Mouse (Mus musculus) lung, embryonic 14.5 days (tissue): ENCODE data around the gene Asb1. TPM values are rescaled to one million over a fixed set of nuclear protein-coding genes. Genes with fewer than 3 reads are reported as not detected.
A peak's percentile ranks its signal among the peaks of the same experiment; 100 is the strongest.

ENCODE experiments used
- ATAC-seq: fragments of 200-750 bp; cut with Nextera tagmentation; 2 replicates; pipeline ENCODE4 v1.8.0; 2017; ENCODE audit warnings: mild to moderate bottlenecking, moderate TSS enrichment, moderate library complexity; ENCODE audit not compliant: insufficient read depth
- DNase-seq: peaks from one replicate; pipeline ENCODE4 v3.0.0-alpha.2; 2015
- H3K27ac ChIP-seq: fragments of 300-500 bp; sonication (generic); 2 replicates; pipeline ENCODE4 v1.5.1; 2014; ENCODE audit warnings: low read depth, mild to moderate bottlenecking, moderate library complexity
- H3K27me3 ChIP-seq: fragments of 300-500 bp; sonication (generic); 2 replicates; pipeline ENCODE4 v1.6.1; 2014; ENCODE audit warnings: low read length, control low read depth; ENCODE audit not compliant: insufficient read depth
- H3K36me3 ChIP-seq: fragments of 300-500 bp; sonication (generic); 2 replicates; pipeline ENCODE4 v1.6.1; 2014; ENCODE audit warnings: control low read depth; ENCODE audit not compliant: insufficient read depth
- H3K4me1 ChIP-seq: fragments of 300-500 bp; sonication (generic); 2 replicates; pipeline ENCODE4 v1.6.1; 2014; ENCODE audit warnings: antibody characterized with exemption, control low read depth; ENCODE audit not compliant: insufficient read depth
- H3K4me2 ChIP-seq: fragments of 300-500 bp; sonication (generic); 2 replicates; pipeline ENCODE4 v1.6.1; 2014; ENCODE audit warnings: mild to moderate bottlenecking
- H3K4me3 ChIP-seq: fragments of 300-500 bp; sonication (generic); 2 replicates; pipeline ENCODE4 v1.5.1; 2014; ENCODE audit warnings: low read depth, low read length
- H3K9ac ChIP-seq: fragments of 300-500 bp; sonication (generic); 2 replicates; pipeline ENCODE4 v1.6.1; 2014
- H3K9me3 ChIP-seq: fragments of 300-500 bp; sonication (generic); 2 replicates; pipeline ENCODE4 v1.6.1; 2016; ENCODE audit warnings: low read depth, low read length, control low read depth
- CTCF ChIP-seq: IDR thresholded peaks from 2 replicates; pipeline ENCODE4 v1.5.1; 2016; ENCODE audit warnings: antibody characterized with exemption, low read depth
- WGBS: fragments of 180-500 bp; shearing (Covaris S2); extraction: QIAGEN DNeasy Blood & Tissue Kit; methylation state at CpG from one replicate; pipeline ENCODE4 v1.1.7; 2014; 5-methylcytosine and 5-hydroxymethylcytosine counted together
- polyA plus RNA-seq: library from polyadenylated mRNA; unstranded; fragments of >200 nt; fragmentation: Nextera tagmentation; extraction: Ambion mirVana; gene quantifications from 2 replicates; pipeline ENCODE4 v1.2.1, GENCODE M21; 2014

Asb1 gene
- polyA plus RNA-seq, 1 experiment from 2014 or later = 8.0 TPM

DNA sequence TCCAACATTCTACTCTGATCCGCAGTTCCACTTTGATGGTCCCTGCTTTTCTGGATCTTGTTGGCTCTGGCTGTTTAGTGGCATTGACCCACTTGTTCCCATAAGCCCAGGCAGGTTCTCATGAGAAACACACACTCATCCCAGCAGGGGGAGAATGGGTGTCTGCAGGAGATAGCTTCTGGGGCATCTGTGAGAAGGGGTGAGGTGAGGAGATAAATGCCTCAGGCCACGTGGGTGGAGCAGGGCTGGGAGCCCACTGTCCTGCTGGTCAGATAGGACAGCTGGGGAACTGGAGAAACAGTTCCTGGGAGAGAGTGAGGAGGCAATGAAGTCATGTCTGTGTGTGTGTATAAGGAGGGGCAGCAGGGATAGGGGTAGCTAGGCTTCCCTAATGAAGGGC is 6.9 kb upstream of the Asb1 start:
- H3K27ac ChIP-seq = no peak overlapping the region
- no peaks in the 10 kb centered on the region for H3K9me3 ChIP-seq
- H3K36me3 ChIP-seq = 0 out of 2 replicates have a peak, but pooled peaks cover 3% of the 10 kb centered on the region
- no peak overlapping the region for H3K4me2 ChIP-seq
- WGBS = 47% methylated on average over 2 of the region's 2 CpGs
- H3K4me1 ChIP-seq = no peaks in the 10 kb centered on the region
- no peak for DNase-seq
- H3K4me3 ChIP-seq = no peak overlapping the region
- no peaks in the 10 kb centered on the region for H3K27me3 ChIP-seq
- no peak overlapping the region for H3K9ac ChIP-seq
- no peak for TF ChIP-seq CTCF
- ATAC-seq = peak; percentile 56; the same call in 1 of the 2 replicates

DNA sequence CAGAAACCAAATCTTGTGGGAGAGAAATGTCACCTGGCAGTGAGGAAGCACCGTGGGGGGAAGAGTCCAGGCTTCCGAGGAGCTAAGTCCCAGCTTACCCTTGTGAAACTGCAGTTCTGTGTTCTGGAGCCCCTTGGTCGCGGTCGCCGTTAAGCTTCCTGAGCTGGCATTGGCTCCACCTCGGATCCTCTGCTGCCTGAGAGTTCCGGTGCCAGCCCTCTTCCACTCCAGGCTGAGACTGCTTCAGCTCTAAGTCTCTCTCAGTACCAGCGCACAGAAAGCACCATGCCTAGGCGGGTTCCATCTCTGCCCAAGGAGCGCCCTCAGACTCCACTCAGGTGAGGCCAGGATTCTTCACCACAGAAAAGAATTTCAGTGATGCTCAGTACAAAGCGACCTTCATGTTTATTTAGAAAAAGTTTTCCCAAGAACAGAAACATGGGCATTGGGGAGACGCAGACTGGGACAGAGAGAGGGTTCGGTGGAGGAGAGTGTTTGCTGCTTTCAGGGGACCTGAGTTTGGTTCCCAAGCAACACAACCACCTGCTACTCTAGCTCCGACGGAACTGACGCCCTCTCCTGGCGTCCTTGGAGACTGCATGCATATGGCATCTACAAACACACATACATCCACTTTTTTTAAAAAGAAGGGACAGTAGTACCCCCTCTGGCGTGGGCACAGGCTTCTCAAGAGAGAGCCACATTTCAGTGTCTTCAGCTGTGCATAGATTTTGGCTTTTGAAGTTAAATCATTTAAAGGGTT is 6.2 kb upstream of the Asb1 start:
- WGBS = 62% methylated on average over 19 of the region's 19 CpGs

DNA sequence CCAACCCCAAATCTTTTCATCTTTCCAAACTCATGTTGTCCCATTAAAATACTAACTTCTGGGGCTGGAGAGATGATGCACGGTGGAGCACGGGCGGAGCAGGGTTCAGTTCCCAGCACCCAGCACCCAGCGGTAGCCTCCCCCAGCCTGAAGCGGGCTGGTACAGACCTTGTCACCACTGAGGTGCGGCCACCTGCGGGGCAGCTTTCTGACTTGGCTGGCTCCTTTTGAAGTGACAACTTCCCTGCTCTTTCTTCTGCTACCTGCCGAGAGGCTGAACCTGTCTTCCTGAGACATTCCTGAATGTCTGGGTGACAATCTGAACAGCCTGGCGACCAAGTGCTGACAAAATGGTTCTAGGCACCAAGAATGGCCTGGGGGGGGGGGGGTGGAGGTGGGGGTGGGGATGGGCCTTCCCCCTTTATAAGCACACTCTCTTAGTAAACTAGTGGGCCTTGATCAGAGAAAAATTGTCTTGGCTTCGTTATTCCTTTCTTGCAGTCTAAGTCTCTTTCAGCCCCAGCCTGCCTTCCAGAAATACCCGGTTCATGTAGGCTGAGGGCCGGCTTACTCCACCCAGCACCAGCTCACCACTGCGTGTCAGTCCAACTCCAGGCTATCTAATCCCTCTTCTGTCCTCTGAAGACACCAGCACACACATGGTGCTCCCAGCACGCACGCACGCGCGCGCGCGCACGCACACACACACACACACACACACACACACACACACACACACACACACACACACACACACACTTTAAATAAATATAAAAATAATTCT is 2.4 kb upstream of the Asb1 start:
- H3K9me3 ChIP-seq = no peaks in the 10 kb centered on the region
- no peak overlapping the region for H3K4me3 ChIP-seq
- WGBS = 24% methylated on average over 22 of the region's 22 CpGs
- peaks cover 13% of the 10 kb centered on the region; the same call in 1 of the 2 replicates for H3K27me3 ChIP-seq
- H3K36me3 ChIP-seq = no peaks in the 10 kb centered on the region
- DNase-seq = no peak
- H3K4me2 ChIP-seq = no peak overlapping the region
- H3K9ac ChIP-seq = no peak overlapping the region
- ATAC-seq = no peak
- H3K4me1 ChIP-seq = peaks cover 6% of the 10 kb centered on the region
- no peak for TF ChIP-seq CTCF
- peak overlapping the region; percentile 8; the same call in 1 of the 2 replicates for H3K27ac ChIP-seq

More for the DNA sequence above, 6.2 kb upstream of the Asb1 start:
- Histone ChIP-seq H3K27ac (no peak overlapping the region), H3K9me3 (no peaks in the 10 kb centered on the region), H3K9ac (no peak overlapping the region), H3K4me3 (no peak overlapping the region), H3K4me2 (no peak overlapping the region), H3K4me1 (no peaks in the 10 kb centered on the region), H3K27me3 (0 out of 2 replicates have a peak, but pooled peaks cover 6% of the 10 kb centered on the region), H3K36me3 (0 out of 2 replicates have a peak, but pooled peaks cover 3% of the 10 kb centered on the region)
- DNase-seq (no peak), ATAC-seq (no peak)
- TF ChIP-seq CTCF = peak; percentile 37

DNA sequence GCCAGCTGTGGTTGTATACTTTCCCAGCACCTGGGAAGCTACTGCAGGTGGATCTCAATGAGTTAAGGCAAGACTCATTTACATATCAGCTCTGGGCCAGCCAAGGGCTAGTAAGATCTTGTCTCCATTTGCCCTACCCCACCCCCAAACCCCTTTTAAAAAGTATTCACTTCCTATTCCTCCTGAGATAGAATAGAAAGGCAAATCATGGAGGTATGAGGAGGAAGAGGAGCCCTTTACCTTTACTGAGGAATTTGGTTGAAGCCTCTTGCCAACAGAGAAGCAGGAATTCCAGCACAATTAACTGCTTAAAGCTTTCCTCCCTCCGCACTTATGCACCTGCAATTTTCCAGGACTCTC is 1.8 kb upstream of the Asb1 start:
- Histone ChIP-seq H3K4me2 (no peak overlapping the region), H3K9me3 (no peaks in the 10 kb centered on the region), H3K4me1 (peaks cover 6% of the 10 kb centered on the region), H3K27me3 (peaks cover 13% of the 10 kb centered on the region; the same call in 1 of the 2 replicates), H3K9ac (no peak overlapping the region), H3K4me3 (no peak overlapping the region), H3K27ac (no peak overlapping the region), H3K36me3 (no peaks in the 10 kb centered on the region)
- 43% methylated on average over 1 of the region's 1 CpGs for WGBS
- no peak for ATAC-seq
- DNase-seq = no peak
- no peak for TF ChIP-seq CTCF

DNA sequence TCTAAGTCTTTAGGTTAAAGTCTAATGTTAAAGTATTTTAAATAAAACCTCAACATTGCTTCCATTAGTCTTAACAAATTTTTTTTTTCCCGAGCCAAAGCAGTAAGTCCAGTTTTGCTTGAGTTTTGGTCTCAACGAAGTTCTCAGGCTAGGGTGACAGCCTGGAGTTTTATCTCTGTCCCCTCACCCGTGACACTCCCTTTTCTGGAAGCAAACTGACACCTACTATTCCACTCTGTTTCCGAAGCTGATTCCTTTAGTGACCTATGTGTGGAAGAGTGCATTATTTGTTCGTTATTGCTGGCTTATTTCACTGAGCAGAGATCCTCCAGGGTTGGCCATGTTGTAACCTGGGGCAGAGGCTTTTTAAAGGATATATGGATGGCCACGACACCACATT is 1.1 kb upstream of the Asb1 start:
- Histone ChIP-seq H3K36me3 (no peaks in the 10 kb centered on the region), H3K4me1 (peaks cover 6% of the 10 kb centered on the region), H3K4me2 (peak overlapping the region; percentile 97), H3K27me3 (peaks cover 13% of the 10 kb centered on the region; the same call in 1 of the 2 replicates), H3K4me3 (no peak overlapping the region), H3K27ac (no peak overlapping the region), H3K9ac (no peak overlapping the region), H3K9me3 (no peaks in the 10 kb centered on the region)
- ATAC-seq (no peak), DNase-seq (no peak)
- no peak for TF ChIP-seq CTCF
- WGBS = 22% methylated on average over 6 of the region's 6 CpGs

DNA sequence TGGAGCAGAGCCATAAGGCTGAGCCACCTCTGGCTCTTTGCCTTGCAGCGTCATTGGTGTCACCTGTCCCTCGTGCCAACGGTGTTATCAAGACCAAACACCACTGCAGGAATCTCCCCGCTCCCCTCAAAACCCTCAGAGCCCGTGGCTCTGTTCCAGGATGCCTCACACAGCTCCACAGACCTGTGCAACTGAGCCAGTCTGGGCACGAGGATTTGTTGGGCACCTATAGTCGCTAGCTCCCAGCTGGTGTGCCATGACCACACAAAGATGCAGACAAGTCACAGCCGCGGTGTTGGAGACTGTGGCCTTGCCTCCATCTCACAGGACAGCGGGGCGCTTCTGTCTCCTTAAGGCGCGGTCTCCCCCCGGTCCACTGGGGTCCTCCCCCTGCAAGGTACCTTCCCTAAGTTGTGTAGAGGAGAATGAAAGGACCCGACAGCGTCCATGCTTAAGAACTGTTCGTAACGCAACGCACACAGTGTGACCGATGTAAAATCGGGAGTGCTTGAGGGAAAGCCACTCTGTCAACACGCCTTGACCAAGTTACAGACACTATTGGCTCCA is 557 bp upstream of the Asb1 start:
- H3K36me3 ChIP-seq = peaks cover 3% of the 10 kb centered on the region; the same call in 1 of the 2 replicates
- WGBS = 1% methylated on average over 22 of the region's 22 CpGs
- no peak for TF ChIP-seq CTCF

More for the DNA sequence above, 557 bp upstream of the Asb1 start:
- Histone ChIP-seq H3K27me3 (peaks cover 13% of the 10 kb centered on the region; the same call in 1 of the 2 replicates), H3K27ac (0 out of 2 replicates have a peak overlapping the region, but pooled peaks have one; percentile 16), H3K9me3 (no peaks in the 10 kb centered on the region), H3K4me3 (peak overlapping the region; percentile 81), H3K9ac (peak overlapping the region; percentile 43), H3K4me1 (peaks cover 6% of the 10 kb centered on the region), H3K4me2 (peak overlapping the region; percentile 97)
- peak; percentile 42 for ATAC-seq
- peak; percentile 20 for DNase-seq
